Mouse (Mus musculus) cortical plate, adult 2 months (tissue): Measurements from ENCODE around the gene Cyth1. TPM values are rescaled to one million over a fixed set of nuclear protein-coding genes. Genes with fewer than 3 reads are reported as not detected.

Experiments used
- H3K27ac ChIP-seq: fragments of 200-500 bp; 2 replicates; pipeline ENCODE4 v1.5.1; 2012; ENCODE audit warnings: low read length, control low read depth, inconsistent platforms; ENCODE audit not compliant: insufficient read depth
- H3K4me1 ChIP-seq: fragments of 200-500 bp; 2 replicates; pipeline ENCODE4 v1.6.1; 2011; ENCODE audit warnings: low read length; ENCODE audit not compliant: control insufficient read depth, insufficient read depth
- H3K4me3 ChIP-seq: fragments of 200-500 bp; 2 replicates; pipeline ENCODE4 v1.5.1; 2011; ENCODE audit warnings: mild to moderate bottlenecking, low read length, control low read depth; ENCODE audit not compliant: insufficient read depth
- CTCF ChIP-seq: fragments of 200-500 bp; IDR thresholded peaks from 2 replicates; pipeline ENCODE4 v1.5.1; 2011; ENCODE audit warnings: mild to moderate bottlenecking, control low read depth, low read length; ENCODE audit not compliant: insufficient read depth; ENCODE audit errors: extremely low read depth
- POLR2A ChIP-seq: fragments of 200-500 bp; IDR thresholded peaks from 2 replicates; pipeline ENCODE4 v1.6.1; 2011; ENCODE audit warnings: mild to moderate bottlenecking, low read length, control low read depth; ENCODE audit not compliant: insufficient read depth; ENCODE audit errors: extremely low read depth
- polyA plus RNA-seq: library from polyadenylated mRNA; depleted of rRNA; stranded (reverse); fragments of >200 nt; gene quantifications from 2 replicates; pipeline ENCODE4 v1.2.3, GENCODE M21; 2012

The Cyth1 gene
- polyA plus RNA-seq, 1 experiment = 69.2 TPM

DNA sequence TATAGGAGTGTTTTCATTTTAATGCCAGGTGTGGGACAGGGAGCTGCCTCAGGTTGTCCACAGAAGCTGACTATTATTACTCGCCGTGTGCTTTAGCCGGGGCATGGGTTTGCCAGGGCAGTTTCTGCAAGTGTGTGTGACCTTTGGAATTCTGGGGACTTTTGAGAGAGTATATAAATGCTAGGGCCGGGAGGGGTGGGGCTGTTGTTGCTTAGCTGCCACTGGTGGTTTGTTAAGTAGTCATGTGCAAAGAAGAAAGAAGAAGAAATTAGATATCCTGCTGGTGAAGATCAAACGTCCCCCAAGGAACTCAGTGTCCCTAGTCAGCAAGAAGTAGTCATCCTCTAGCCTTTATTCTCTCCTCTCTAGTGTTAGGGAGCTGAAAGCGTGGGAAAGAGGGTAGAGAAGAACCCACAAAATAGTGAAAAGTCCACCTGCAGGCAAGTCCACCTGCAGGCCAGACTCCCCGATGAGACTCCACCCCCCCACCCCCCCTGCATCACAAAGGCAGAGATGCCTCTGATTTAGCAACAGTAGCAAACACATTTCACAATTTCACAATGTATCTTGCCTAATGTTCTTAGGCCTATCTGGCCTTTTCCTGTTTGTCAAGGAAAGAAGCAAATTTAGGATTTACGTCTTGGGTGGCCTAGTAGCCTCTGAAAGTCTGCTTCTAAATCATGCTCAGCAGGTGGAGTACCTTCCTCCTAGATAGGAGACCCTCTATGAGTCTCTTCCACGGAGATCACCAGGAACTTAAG lies 100.3 kb downstream of the Cyth1 start:
- Histone ChIP-seq H3K4me1 (peaks cover 12% of the 10 kb centered on the region), H3K27ac (no peak overlapping the region), H3K4me3 (no peak overlapping the region)
- TF ChIP-seq CTCF = no peak
- TF ChIP-seq POLR2A = no peak

DNA sequence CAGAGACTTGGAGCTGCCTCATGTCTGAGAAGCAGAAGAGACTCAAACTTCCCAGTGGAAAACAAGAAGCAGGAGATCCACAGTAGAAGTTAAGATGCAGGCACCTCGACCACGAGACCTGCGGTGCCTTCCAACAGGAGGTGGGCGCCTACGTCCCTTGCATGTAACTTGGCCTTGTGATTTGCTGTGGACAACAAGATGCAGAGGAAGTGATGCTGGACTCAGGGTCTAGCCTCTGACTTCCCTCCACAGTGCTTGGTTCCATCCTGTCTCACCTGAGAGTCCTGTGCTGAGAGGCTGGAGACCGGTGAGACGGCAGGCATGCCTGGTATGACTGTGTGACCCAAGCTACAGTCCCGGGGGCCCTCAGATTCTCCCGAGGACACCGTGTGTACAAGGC lies 101.9 kb downstream of the Cyth1 start:
- Histone ChIP-seq H3K4me3 (no peak overlapping the region), H3K27ac (no peak overlapping the region), H3K4me1 (peaks cover 12% of the 10 kb centered on the region)
- no peak for TF ChIP-seq POLR2A
- TF ChIP-seq CTCF = no peak

DNA sequence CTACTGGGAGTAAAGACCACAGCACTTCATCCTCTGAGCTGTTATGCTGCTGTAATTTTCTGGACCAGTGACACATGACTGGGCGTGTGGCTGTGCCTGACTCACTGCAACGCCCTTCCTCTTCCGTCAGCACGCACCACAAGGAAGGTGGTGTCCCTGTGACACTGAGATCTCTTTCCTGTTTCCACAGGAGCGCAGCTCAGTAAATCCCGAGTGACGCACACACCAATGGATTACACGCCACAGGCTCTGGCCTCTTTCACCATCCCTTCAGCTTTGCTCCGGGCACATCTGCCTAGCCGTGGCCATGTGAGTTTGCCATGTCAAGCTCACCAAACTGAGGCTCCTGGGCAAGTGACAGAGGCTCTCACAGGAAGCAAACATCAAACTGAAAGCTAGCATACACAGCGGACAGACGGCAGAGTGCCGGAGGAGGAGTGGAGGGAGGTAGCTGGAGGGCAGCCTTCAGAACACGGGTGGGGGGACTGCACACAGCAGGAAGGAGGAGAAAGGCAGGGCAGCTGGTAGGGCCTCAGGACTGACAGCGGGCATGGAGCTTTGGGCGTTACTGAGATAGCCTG lies 102.5 kb downstream of the Cyth1 start:
- 0 out of 2 replicates have a peak overlapping the region, but pooled peaks have one; percentile 8 for H3K4me3 ChIP-seq
- H3K4me1 ChIP-seq = peaks cover 8% of the 10 kb centered on the region
- H3K27ac ChIP-seq = 0 out of 2 replicates have a peak overlapping the region, but pooled peaks have one; percentile 12
- TF ChIP-seq CTCF (no peak), POLR2A (0 out of 2 replicates have a peak, but pooled peaks have one; percentile 27)

DNA sequence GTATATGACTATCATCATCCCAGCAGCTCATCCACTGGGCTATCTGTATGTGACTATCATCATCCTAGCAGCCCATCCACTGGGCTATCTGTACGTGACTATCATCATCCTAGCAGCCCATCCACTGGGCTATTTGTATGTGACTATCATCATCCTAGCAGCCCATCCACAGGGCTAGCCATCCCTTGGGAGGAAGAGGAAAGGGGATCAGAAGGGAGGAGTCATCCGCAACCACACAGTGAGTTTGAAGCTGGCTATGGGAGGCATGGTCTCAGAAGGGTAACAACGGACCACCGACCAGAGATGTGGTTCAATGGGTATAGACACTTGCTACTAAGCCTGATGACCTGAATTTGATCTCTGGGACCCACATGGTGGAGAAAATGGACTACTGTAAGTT lies 103.3 kb downstream of the Cyth1 start:
- Histone ChIP-seq H3K4me3 (no peak overlapping the region), H3K27ac (no peak overlapping the region), H3K4me1 (peaks cover 2% of the 10 kb centered on the region)
- TF ChIP-seq CTCF (no peak), POLR2A (no peak)

DNA sequence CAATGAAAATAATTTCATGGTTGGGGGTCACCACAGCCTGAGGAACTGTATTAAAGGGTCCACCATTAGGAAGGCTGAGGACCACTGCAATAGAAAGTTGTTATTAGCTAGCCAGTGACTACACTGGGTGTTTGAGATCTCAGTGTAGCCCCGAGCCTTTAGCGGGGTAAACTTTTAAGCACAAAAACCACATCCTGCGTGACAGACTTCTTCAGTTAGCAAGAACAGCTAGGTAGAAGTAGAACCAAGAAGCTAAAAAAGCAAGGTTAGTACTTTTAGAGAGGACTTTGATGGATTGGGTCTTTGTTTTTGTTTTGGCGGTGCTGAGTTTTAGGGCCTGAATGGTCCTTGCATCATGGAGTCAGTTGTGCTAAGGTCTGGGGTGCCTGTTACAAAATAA lies 104.7 kb downstream of the Cyth1 start:
- Histone ChIP-seq H3K27ac (no peak overlapping the region), H3K4me3 (no peak overlapping the region), H3K4me1 (no peaks in the 10 kb centered on the region)
- TF ChIP-seq POLR2A = no peak
- TF ChIP-seq CTCF = no peak

DNA sequence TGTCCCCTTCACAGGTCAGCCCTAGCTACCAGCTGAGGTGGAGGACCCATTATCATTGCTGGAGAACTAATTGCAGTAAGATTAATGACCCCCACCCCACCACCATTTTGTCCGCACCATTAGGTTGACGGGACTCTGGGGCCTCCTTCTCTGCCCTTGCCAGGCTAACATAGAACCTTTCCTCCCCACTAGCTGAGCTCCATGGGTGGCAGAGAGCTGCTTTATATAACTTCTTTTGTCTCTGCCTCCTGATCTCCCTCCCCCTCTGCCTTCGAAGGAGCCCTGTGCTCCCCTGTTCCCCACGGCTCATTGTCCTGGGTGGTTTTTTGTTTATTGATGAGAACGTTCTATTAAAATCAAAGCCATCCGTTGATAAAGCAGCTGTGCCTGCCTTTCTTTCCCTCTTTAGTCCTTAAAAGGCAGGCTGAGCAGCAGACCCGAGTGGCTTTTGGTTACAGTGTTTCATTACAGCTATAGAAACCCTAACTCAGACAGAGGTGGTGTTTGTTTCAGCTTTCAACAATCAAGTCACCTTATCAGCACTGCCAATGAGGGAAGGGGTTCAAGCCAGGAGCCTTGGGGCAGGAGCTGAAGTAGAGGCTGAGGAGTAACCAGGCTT lies 105.7 kb downstream of the Cyth1 start:
- Histone ChIP-seq H3K27ac (no peak overlapping the region), H3K4me3 (no peak overlapping the region), H3K4me1 (no peaks in the 10 kb centered on the region)
- TF ChIP-seq POLR2A = no peak

DNA sequence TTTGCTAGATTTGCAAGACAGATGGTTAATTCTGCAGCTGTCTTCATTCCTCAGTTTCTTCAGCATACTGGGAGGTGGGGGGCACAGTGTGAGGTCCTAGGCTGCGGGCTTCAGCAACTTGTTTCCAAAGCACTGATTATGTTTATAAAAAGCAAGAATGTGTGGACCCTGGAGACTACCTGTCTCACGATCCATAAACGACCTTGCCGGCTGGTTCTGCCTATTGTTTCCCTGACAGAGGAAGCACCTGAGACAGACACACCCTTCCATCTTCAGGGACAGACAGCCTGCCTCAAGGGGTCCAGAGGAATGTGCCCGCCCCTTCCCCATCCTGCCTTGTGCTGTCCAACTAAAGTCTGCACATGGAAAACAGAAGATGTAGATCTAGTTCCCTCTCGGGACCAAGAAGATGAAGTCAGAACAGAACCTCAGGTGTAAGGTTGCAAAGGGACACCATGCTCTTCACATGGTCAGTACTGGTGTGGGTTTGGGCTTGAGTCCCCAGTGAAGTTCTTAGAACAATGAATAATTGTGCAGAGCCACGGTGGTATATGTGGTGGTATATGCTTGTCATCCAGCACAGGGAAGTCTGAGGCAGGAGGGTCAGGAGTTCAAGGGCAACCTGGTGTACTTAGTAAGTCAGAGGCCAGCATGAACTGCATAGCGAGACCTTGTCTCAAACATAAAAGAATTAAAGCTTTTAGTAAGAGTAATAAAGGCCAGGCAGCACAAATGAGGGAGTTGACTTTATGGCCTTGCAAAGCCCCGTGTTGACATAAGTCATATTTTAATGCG lies 107.4 kb downstream of the Cyth1 start:
- Histone ChIP-seq H3K4me3 (no peak overlapping the region), H3K27ac (no peak overlapping the region), H3K4me1 (no peaks in the 10 kb centered on the region)
- TF ChIP-seq CTCF (no peak), POLR2A (no peak)

DNA sequence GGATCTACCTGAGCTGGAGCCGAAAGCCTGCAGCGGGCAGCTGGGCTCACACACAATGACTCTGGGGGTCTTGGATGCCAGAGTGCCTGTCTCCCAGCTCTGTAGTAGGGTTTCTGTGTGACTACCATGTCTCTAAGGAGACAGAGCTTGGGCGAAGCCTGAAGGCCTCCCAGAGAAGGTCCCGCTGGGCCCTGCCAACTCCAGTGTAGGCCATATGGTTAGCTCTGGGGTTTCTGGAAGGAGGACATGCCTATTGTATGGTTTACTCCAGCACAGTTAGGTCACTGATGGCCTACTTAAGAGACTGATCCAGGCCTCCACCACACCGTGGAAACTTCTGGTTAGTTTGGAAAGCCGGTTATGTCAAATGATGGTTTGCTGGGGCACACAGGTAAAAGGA lies 110.0 kb downstream of the Cyth1 start:
- no peak overlapping the region for H3K4me3 ChIP-seq
- 0 out of 2 replicates have a peak, but pooled peaks cover 1% of the 10 kb centered on the region for H3K4me1 ChIP-seq
- no peak overlapping the region for H3K27ac ChIP-seq
- TF ChIP-seq POLR2A (no peak), CTCF (no peak)

DNA sequence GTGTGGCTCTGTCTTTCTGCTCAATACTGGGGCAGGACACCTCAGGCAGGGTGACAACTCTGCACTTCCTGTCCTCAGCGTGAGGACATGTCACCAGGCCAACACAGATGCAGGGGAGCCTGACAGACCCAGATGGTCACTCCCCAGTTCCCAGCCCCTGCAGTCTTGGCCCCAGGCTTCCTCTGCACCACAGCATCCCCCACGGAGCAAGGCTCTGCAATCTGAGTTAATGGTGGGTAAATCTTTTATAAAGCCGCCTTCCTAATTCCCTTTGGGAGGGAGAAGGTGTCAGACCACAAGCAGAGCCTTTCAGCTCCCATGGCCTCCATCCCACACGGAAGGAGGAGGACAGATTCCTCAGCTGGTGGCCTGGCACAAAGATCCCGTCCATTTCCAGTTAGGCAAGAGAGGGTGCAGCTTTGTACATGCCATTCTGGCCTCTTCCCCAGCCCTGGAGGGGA lies 112.2 kb downstream of the Cyth1 start:
- Histone ChIP-seq H3K4me3 (no peak overlapping the region), H3K27ac (no peak overlapping the region), H3K4me1 (0 out of 2 replicates have a peak, but pooled peaks cover 1% of the 10 kb centered on the region)
- no peak for TF ChIP-seq CTCF
- TF ChIP-seq POLR2A = no peak
